Comparison of ENCODE assay signal across 8 mouse cellular contexts in the genomic region with DNA sequence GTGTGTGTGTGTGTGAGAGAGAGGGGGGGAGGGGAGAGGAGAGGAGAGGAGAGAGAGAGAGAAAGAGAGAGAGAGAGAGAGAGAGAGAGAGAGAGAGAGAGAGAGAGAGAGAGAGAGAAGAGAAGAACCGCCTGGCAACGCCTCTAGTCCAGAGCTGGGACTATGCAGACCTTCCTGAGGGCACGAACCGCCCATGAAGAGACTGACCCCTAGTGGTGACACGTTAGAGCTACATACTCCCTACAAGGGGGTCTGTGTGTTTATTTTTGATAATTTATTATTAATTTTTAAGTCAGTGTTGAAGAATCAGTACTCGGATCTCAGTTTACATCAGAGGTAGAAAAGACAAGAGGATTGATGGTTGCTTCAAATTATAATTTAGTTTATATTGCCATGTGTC.
DNase-seq lines count a peak whose midpoint lies in the region; ATAC-seq and TF ChIP-seq lines count a peak whose summit lies in the region.

No protein-coding gene starts in this region.

- ATAC-seq in embryonic facial prominence, embryonic 11.5 days (replicated peaks; ENCODE audit: insufficient number of reproducible peaks, low FRiP score, low TSS enrichment, low read depth) = no peak
- peak; percentile 86 for ATAC-seq in lung, embryonic 14.5 days (ENCODE audit: insufficient read depth)
- no peak for ATAC-seq in activated CD4-positive, CD25-positive, alpha-beta regulatory T cell, adult 4 months

- no peak overlapping the region for H3K9ac ChIP-seq in embryonic facial prominence, embryonic 11.5 days (replicated peaks; ENCODE audit: low read length)
- H3K9ac ChIP-seq in lung, embryonic 14.5 days = no peak overlapping the region

- H3K27ac ChIP-seq in spleen, adult 2 months (ENCODE audit: insufficient read depth, low read length) = no peak overlapping the region
- no peak overlapping the region for H3K27ac ChIP-seq in embryonic facial prominence, embryonic 11.5 days (replicated peaks; ENCODE audit: low read depth, low read length)
- H3K27ac ChIP-seq in lung, embryonic 14.5 days (ENCODE audit: low read depth) = no peak overlapping the region
- H3K27ac ChIP-seq in olfactory bulb, adult 2 months (ENCODE audit: insufficient read depth, low read depth, low read length) = no peak overlapping the region

- TF ChIP-seq CTCF in spleen, adult 2 months (IDR thresholded peaks at IDR 0.05; ENCODE audit: extremely low read depth, insufficient read depth, insufficient read length, insufficient replicate concordance) = peak; percentile 56; the same call in 1 of the 2 replicates
- TF ChIP-seq CTCF in lung, embryonic 14.5 days (IDR thresholded peaks at IDR 0.05; ENCODE audit: low read depth) = peak; percentile 89
- peak; percentile 49; the same call in 1 of the 2 replicates for TF ChIP-seq CTCF in olfactory bulb, adult 2 months (IDR thresholded peaks at IDR 0.05; ENCODE audit: insufficient read depth, low read depth, low read length)

- H3K27me3 ChIP-seq in spleen, adult 2 months (ENCODE audit: control insufficient read depth, insufficient read depth, low read length) = no peaks in the 10 kb centered on the region
- H3K27me3 ChIP-seq in embryonic facial prominence, embryonic 11.5 days (ENCODE audit: control insufficient read depth, insufficient read depth, low read length) = no peaks in the 10 kb centered on the region
- no peaks in the 10 kb centered on the region for H3K27me3 ChIP-seq in lung, embryonic 14.5 days (ENCODE audit: insufficient read depth, low read length)

- WGBS in spleen, adult 2 months = 14% methylated on average over 6 of the region's 6 CpGs
- WGBS in embryonic facial prominence, embryonic 11.5 days = 13% methylated on average over 6 of the region's 6 CpGs
- whole genome bisulfite sequencing in lung, embryonic 14.5 days = 6% methylated on average over 6 of the region's 6 CpGs
- 17% methylated on average over 6 of the region's 6 CpGs for WGBS in olfactory bulb, adult 2 months

- no peak for DNase-seq in spleen, adult 2 months (ENCODE audit: low read depth in 1 of 2, low spot score in 2 of 2)
- DNase-seq in spleen, adult 12 weeks (ENCODE audit: low spot score) = no peak
- peak; percentile 54 to 63 for DNase-seq in adrenal gland, postnatal 36 days
- peak; percentile 82 for DNase-seq in embryonic facial prominence, embryonic 11.5 days (ENCODE audit: low spot score)
- DNase-seq in hindlimb bud, embryonic 11.5 days (ENCODE audit: extremely low spot score, low read depth, low spot score) = peak; percentile 47
- peak; percentile 88 for DNase-seq in lung, embryonic 14.5 days

- H3K4me3 ChIP-seq in spleen, adult 2 months (ENCODE audit: extremely low read depth, insufficient read depth, insufficient read length) = no peak overlapping the region
- no peak overlapping the region for H3K4me3 ChIP-seq in embryonic facial prominence, embryonic 11.5 days (ENCODE audit: low read depth, low read length)
- no peak overlapping the region for H3K4me3 ChIP-seq in lung, embryonic 14.5 days (ENCODE audit: low read depth, low read length)
- H3K4me3 ChIP-seq in olfactory bulb, adult 2 months (ENCODE audit: insufficient read depth, low read depth, low read length) = no peak overlapping the region

- no peak for TF ChIP-seq POLR2A in spleen, adult 2 months (IDR thresholded peaks at IDR 0.05; ENCODE audit: low read depth, low read length)
- no peak for TF ChIP-seq POLR2A in olfactory bulb, adult 2 months (IDR thresholded peaks at IDR 0.05; ENCODE audit: insufficient read depth, low read depth, low read length)

- H3K9me3 ChIP-seq in embryonic facial prominence, embryonic 11.5 days (replicated peaks; ENCODE audit: control insufficient read depth, low read length) = no peaks in the 10 kb centered on the region
- H3K9me3 ChIP-seq in lung, embryonic 14.5 days (ENCODE audit: low read depth, low read length) = no peaks in the 10 kb centered on the region

- H3K4me2 ChIP-seq in embryonic facial prominence, embryonic 11.5 days (ENCODE audit: low read depth, low read length) = no peak overlapping the region
- H3K4me2 ChIP-seq in lung, embryonic 14.5 days = no peak overlapping the region

- H3K36me3 ChIP-seq in spleen, adult 2 months (ENCODE audit: control insufficient read depth, insufficient read depth, low read length) = no peaks in the 10 kb centered on the region
- H3K36me3 ChIP-seq in embryonic facial prominence, embryonic 11.5 days (replicated peaks; ENCODE audit: control insufficient read depth, insufficient read depth, low read depth, low read length) = no peaks in the 10 kb centered on the region; the same call in 1 of the 2 replicates
- peaks cover 7% of the 10 kb centered on the region; the same call in 1 of the 2 replicates for H3K36me3 ChIP-seq in lung, embryonic 14.5 days (ENCODE audit: insufficient read depth)

- no peaks in the 10 kb centered on the region for H3K4me1 ChIP-seq in spleen, adult 2 months (ENCODE audit: control insufficient read depth, insufficient read depth, insufficient read length)
- H3K4me1 ChIP-seq in embryonic facial prominence, embryonic 11.5 days (ENCODE audit: control insufficient read depth, insufficient read depth, low read length) = no peaks in the 10 kb centered on the region
- no peaks in the 10 kb centered on the region; the same call in 1 of the 2 replicates for H3K4me1 ChIP-seq in lung, embryonic 14.5 days (ENCODE audit: insufficient read depth)
- no peaks in the 10 kb centered on the region for H3K4me1 ChIP-seq in olfactory bulb, adult 2 months (ENCODE audit: control insufficient read depth, insufficient read depth, low read length)

Comparison
In these comparisons a context has a peak if more than half of its experiments do, and no peak if none do; other contexts are left out.
1. DNase-seq: peak in adrenal gland, postnatal 36 days (2 of 2), embryonic facial prominence, embryonic 11.5 days (single experiment), hindlimb bud, embryonic 11.5 days (single experiment) and lung, embryonic 14.5 days (single experiment); none in spleen, adult 2 months (0 of 2) and spleen, adult 12 weeks (single experiment).
2. Peak in every context shown above with its lines, with median percentiles within 50 percentile points of each other: CTCF ChIP-seq.